Mouse (Mus musculus): ENCODE results near the gene 2010300C02Rik. TPM values are rescaled to one million over a fixed set of nuclear protein-coding genes. Genes with fewer than 3 reads are reported as not detected.

Gene 2010300C02Rik
- polyA plus RNA-seq, 1 experiment from 2014 or later, result 0.81 TPM

GRCm38 (mm10) chr1:37665539-37666323, 54.2 kb downstream of the 2010300C02Rik start:
- Histone ChIP-seq H3K27me3 (ENCODE audit: control insufficient read depth, insufficient read depth, low read length) (no peaks in the 10 kb centered on the region), H3K4me1 (ENCODE audit: control insufficient read depth, insufficient read depth, low read length) (no peaks in the 10 kb centered on the region), H3K9ac (ENCODE audit: low read length) (no peak overlapping the region), H3K36me3 (ENCODE audit: control insufficient read depth, insufficient read depth, low read length) (no peaks in the 10 kb centered on the region), H3K4me3 (ENCODE audit: low read depth, low read length) (no peak overlapping the region), H3K27ac (ENCODE audit: low read depth, low read length) (no peak overlapping the region), H3K4me2 (ENCODE audit: low read depth) (no peak overlapping the region), H3K9me3 (ENCODE audit: control insufficient read depth, low read length) (no peaks in the 10 kb centered on the region)
- no peak for ATAC-seq (ENCODE audit: insufficient read depth, low FRiP score, low TSS enrichment)
- 68% methylated on average over 14 of the region's 14 CpGs for WGBS
- DNase-seq (ENCODE audit: low spot score), result no peak

DNA sequence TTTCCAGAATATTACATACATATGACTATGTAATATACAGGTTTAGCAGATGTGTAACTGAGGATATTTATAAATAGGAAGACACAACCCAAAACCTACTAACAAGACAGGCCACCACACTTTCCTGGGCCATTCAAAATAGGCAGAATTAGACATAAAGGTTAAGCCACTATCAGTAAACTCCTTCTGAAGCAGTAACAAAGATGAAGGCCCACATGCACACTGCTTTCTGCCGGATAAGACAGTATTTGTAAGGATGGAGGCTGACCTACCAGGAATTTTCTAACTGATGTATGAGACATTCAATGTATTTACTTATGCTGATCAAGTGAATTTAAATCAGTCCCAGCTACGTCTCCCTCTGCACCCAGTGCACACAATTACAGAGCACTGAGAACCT, 55.4 kb downstream of the 2010300C02Rik start:
- no peak overlapping the region for H3K9ac ChIP-seq (ENCODE audit: low read length)
- H3K4me3 ChIP-seq (ENCODE audit: low read depth, low read length), result no peak overlapping the region
- WGBS, result 81% methylated on average over 2 of the region's 2 CpGs
- ATAC-seq (ENCODE audit: insufficient read depth, low FRiP score, low TSS enrichment) (no peak), DNase-seq (ENCODE audit: low spot score) (no peak)
- no peak overlapping the region for H3K4me2 ChIP-seq (ENCODE audit: low read depth)
- no peaks in the 10 kb centered on the region for H3K27me3 ChIP-seq (ENCODE audit: control insufficient read depth, insufficient read depth, low read length)
- H3K4me1 ChIP-seq (ENCODE audit: control insufficient read depth, insufficient read depth, low read length), result no peaks in the 10 kb centered on the region
- H3K9me3 ChIP-seq (ENCODE audit: control insufficient read depth, low read length), result no peaks in the 10 kb centered on the region
- H3K27ac ChIP-seq (ENCODE audit: low read depth, low read length), result no peak overlapping the region
- no peaks in the 10 kb centered on the region for H3K36me3 ChIP-seq (ENCODE audit: control insufficient read depth, insufficient read depth, low read length)

DNA sequence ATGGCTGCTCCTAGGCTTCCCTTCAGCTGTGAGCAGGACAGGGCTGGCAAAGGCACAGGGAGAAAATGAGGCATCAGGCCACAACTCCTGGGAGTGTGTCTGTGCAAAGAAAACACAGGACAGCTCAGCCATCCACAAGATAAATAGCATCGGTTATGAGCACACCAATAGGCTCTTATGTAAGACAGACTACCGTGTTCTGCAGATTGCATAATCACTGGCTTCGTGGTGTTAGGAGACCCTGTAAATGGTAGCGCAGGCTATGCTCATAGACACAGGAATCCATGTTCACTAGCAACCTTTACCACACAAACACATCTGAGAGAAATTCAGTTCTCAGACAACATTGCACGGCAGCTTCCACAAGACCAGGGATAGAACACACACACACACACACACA, 56.3 kb downstream of the 2010300C02Rik start:
- Histone ChIP-seq H3K36me3 (ENCODE audit: control insufficient read depth, insufficient read depth, low read length) (no peaks in the 10 kb centered on the region), H3K27me3 (ENCODE audit: control insufficient read depth, insufficient read depth, low read length) (no peaks in the 10 kb centered on the region), H3K9ac (ENCODE audit: low read length) (no peak overlapping the region), H3K27ac (ENCODE audit: low read depth, low read length) (no peak overlapping the region), H3K4me1 (ENCODE audit: control insufficient read depth, insufficient read depth, low read length) (no peaks in the 10 kb centered on the region), H3K4me2 (ENCODE audit: low read depth) (no peak overlapping the region), H3K9me3 (ENCODE audit: control insufficient read depth, low read length) (no peaks in the 10 kb centered on the region), H3K4me3 (ENCODE audit: low read depth, low read length) (no peak overlapping the region)
- 90% methylated on average over 5 of the region's 5 CpGs for WGBS
- no peak for ATAC-seq (ENCODE audit: insufficient read depth, low FRiP score, low TSS enrichment)
- no peak for DNase-seq (ENCODE audit: low spot score)

DNA sequence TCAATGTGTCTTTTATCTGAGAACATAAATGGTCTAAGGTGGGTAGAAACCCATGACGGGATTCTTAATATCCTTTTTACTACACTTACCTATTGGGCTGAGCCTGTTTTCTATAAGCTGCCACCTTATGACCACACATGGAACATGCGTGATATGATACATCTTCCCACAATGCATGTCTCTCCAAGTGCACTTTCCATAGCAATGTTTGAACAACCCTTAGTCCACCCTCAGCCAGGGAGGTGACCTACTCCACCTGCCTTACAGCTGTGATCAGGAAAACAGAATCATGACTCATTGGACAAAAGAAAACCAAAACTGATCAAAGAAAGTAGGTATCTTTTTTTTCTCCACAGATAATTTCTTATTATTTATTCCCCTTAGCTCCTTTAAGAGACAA, 63.9 kb downstream of the 2010300C02Rik start:
- no peak overlapping the region for H3K4me2 ChIP-seq (ENCODE audit: low read depth)
- H3K4me1 ChIP-seq (ENCODE audit: control insufficient read depth, insufficient read depth, low read length), result no peaks in the 10 kb centered on the region
- H3K27ac ChIP-seq (ENCODE audit: low read depth, low read length), result no peak overlapping the region
- ATAC-seq (ENCODE audit: insufficient read depth, low FRiP score, low TSS enrichment) (no peak), DNase-seq (ENCODE audit: low spot score) (no peak)
- 90% methylated on average over 2 of the region's 2 CpGs for WGBS
- H3K9me3 ChIP-seq (ENCODE audit: control insufficient read depth, low read length), result no peaks in the 10 kb centered on the region
- H3K36me3 ChIP-seq (ENCODE audit: control insufficient read depth, insufficient read depth, low read length), result no peaks in the 10 kb centered on the region
- H3K4me3 ChIP-seq (ENCODE audit: low read depth, low read length), result no peak overlapping the region
- H3K27me3 ChIP-seq (ENCODE audit: control insufficient read depth, insufficient read depth, low read length), result no peaks in the 10 kb centered on the region
- no peak overlapping the region for H3K9ac ChIP-seq (ENCODE audit: low read length)

GRCm38 (mm10) chr1:37653992-37654391, 65.9 kb downstream of the 2010300C02Rik start:
- H3K9ac ChIP-seq (ENCODE audit: low read length), result no peak overlapping the region
- DNase-seq (ENCODE audit: low spot score) (no peak), ATAC-seq (ENCODE audit: insufficient read depth, low FRiP score, low TSS enrichment) (no peak)
- H3K27ac ChIP-seq (ENCODE audit: low read depth, low read length), result no peak overlapping the region
- H3K27me3 ChIP-seq (ENCODE audit: control insufficient read depth, insufficient read depth, low read length), result no peaks in the 10 kb centered on the region
- H3K4me2 ChIP-seq (ENCODE audit: low read depth), result no peak overlapping the region
- H3K4me1 ChIP-seq (ENCODE audit: control insufficient read depth, insufficient read depth, low read length), result no peaks in the 10 kb centered on the region
- H3K4me3 ChIP-seq (ENCODE audit: low read depth, low read length), result no peak overlapping the region
- no peaks in the 10 kb centered on the region for H3K36me3 ChIP-seq (ENCODE audit: control insufficient read depth, insufficient read depth, low read length)
- 74% methylated on average over 5 of the region's 5 CpGs for WGBS
- no peaks in the 10 kb centered on the region for H3K9me3 ChIP-seq (ENCODE audit: control insufficient read depth, low read length)

DNA sequence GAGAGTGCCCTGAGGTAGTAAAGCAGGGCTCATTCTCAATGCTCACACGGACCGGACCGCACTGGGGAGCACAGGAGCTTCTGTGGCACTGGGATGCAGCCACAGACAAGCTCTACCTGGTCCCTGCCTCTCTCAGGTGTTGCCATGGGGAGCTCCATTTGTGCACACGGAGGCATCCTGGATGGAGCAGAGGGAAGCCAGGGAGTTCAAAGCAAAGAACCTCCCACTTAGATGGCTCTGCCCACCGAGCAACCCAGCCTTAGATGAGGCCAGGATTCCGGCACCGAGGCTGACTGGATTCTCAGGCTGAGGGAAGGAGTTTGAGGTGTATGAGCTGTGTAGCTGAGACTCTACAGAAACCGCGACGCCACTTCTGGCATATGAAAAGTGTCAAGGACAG, 72.8 kb downstream of the 2010300C02Rik start:
- ATAC-seq (ENCODE audit: insufficient read depth, low FRiP score, low TSS enrichment) (no peak), DNase-seq (ENCODE audit: low spot score) (no peak)
- Histone ChIP-seq H3K9ac (ENCODE audit: low read length) (no peak overlapping the region), H3K36me3 (ENCODE audit: control insufficient read depth, insufficient read depth, low read length) (no peaks in the 10 kb centered on the region), H3K4me1 (ENCODE audit: control insufficient read depth, insufficient read depth, low read length) (no peaks in the 10 kb centered on the region), H3K27me3 (ENCODE audit: control insufficient read depth, insufficient read depth, low read length) (no peaks in the 10 kb centered on the region), H3K4me3 (ENCODE audit: low read depth, low read length) (no peak overlapping the region), H3K4me2 (ENCODE audit: low read depth) (no peak overlapping the region), H3K27ac (ENCODE audit: low read depth, low read length) (no peak overlapping the region), H3K9me3 (ENCODE audit: control insufficient read depth, low read length) (no peaks in the 10 kb centered on the region)
- WGBS, result 92% methylated on average over 10 of the region's 10 CpGs

DNA sequence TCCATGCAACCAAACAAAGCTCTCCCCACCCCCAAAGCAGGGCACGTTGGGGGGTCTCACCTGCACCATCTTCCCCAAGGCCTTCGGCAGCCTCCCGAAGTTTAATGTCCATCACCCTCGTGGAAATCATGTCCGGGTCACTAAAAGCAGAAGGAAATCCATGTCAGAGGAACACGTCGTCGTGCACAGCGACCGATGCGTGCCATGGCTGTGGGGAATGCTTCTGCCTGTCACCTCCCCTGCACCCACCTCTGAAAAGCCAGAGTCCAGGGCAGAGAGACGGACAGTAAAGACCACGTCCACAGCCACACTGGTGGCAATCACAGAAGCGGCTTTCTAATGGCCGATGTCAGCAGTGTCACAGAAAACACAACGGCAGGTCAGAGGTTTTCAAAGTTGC, 75.4 kb downstream of the 2010300C02Rik start:
- 91% methylated on average over 16 of the region's 16 CpGs for WGBS
- H3K27ac ChIP-seq (ENCODE audit: low read depth, low read length), result no peak overlapping the region
- no peak for ATAC-seq (ENCODE audit: insufficient read depth, low FRiP score, low TSS enrichment)

GRCm38 (mm10) chr1:37643794-37644365, 76.0 kb downstream of the 2010300C02Rik start:
- H3K27me3 ChIP-seq (ENCODE audit: control insufficient read depth, insufficient read depth, low read length), result no peaks in the 10 kb centered on the region
- ATAC-seq (ENCODE audit: insufficient read depth, low FRiP score, low TSS enrichment) (no peak), DNase-seq (ENCODE audit: low spot score) (no peak)
- no peaks in the 10 kb centered on the region for H3K9me3 ChIP-seq (ENCODE audit: control insufficient read depth, low read length)
- no peak overlapping the region for H3K27ac ChIP-seq (ENCODE audit: low read depth, low read length)
- no peak overlapping the region for H3K4me3 ChIP-seq (ENCODE audit: low read depth, low read length)
- H3K4me2 ChIP-seq (ENCODE audit: low read depth), result no peak overlapping the region
- no peaks in the 10 kb centered on the region for H3K36me3 ChIP-seq (ENCODE audit: control insufficient read depth, insufficient read depth, low read length)
- H3K4me1 ChIP-seq (ENCODE audit: control insufficient read depth, insufficient read depth, low read length), result no peaks in the 10 kb centered on the region
- WGBS, result 79% methylated on average over 5 of the region's 5 CpGs
- H3K9ac ChIP-seq (ENCODE audit: low read length), result no peak overlapping the region

More for the DNA sequence above, 75.4 kb downstream of the 2010300C02Rik start:
- H3K4me3 ChIP-seq (ENCODE audit: low read depth, low read length), result no peak overlapping the region
- no peaks in the 10 kb centered on the region for H3K27me3 ChIP-seq (ENCODE audit: control insufficient read depth, insufficient read depth, low read length)
- H3K36me3 ChIP-seq (ENCODE audit: control insufficient read depth, insufficient read depth, low read length), result no peaks in the 10 kb centered on the region
- H3K4me1 ChIP-seq (ENCODE audit: control insufficient read depth, insufficient read depth, low read length), result no peaks in the 10 kb centered on the region
- no peak overlapping the region for H3K4me2 ChIP-seq (ENCODE audit: low read depth)
- DNase-seq (ENCODE audit: low spot score), result no peak
- no peak overlapping the region for H3K9ac ChIP-seq (ENCODE audit: low read length)
- no peaks in the 10 kb centered on the region for H3K9me3 ChIP-seq (ENCODE audit: control insufficient read depth, low read length)

DNA sequence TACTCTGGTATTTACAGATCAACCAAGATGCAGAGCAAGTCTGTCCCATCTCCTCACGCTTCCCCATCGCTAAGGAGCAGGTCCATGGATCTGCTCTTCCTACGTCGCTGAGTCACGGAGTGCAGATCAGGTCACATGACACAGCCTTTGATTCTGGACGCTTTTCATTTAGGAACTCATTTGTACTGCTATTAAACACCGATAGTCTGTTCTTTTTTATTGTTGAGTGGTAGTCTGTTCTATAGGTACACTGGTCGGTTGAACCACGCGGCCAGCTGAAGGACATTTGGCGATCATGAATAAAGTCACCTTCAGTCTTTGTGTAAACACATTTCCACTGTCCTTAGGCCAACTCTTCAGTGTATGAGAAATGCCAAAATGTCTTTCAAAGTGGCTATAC, 78.5 kb downstream of the 2010300C02Rik start:
- H3K4me2 ChIP-seq (ENCODE audit: low read depth), result no peak overlapping the region

More for the DNA sequence above, 78.5 kb downstream of the 2010300C02Rik start:
- no peak overlapping the region for H3K4me3 ChIP-seq (ENCODE audit: low read depth, low read length)
- DNase-seq (ENCODE audit: low spot score), result no peak
- H3K9me3 ChIP-seq (ENCODE audit: control insufficient read depth, low read length), result no peaks in the 10 kb centered on the region
- no peaks in the 10 kb centered on the region for H3K36me3 ChIP-seq (ENCODE audit: control insufficient read depth, insufficient read depth, low read length)
- ATAC-seq (ENCODE audit: insufficient read depth, low FRiP score, low TSS enrichment), result no peak
- H3K27me3 ChIP-seq (ENCODE audit: control insufficient read depth, insufficient read depth, low read length), result no peaks in the 10 kb centered on the region
- H3K4me1 ChIP-seq (ENCODE audit: control insufficient read depth, insufficient read depth, low read length), result no peaks in the 10 kb centered on the region
- WGBS, result 94% methylated on average over 11 of the region's 11 CpGs
- no peak overlapping the region for H3K9ac ChIP-seq (ENCODE audit: low read length)
- no peak overlapping the region for H3K27ac ChIP-seq (ENCODE audit: low read depth, low read length)
